Mouse (Mus musculus): ENCODE data around the gene Ptpa. TPM values are rescaled to one million over a fixed set of nuclear protein-coding genes. Genes with fewer than 3 reads are reported as not detected.

Gene Ptpa
- total RNA-seq (2021): 100 to 1,000 TPM; 122 to 132 TPM
- long read RNA-seq, experiment 1, transcript Ptpa-208 (3 exons, 989 nt): minor isoform, 10 of 86 reads
- long read RNA-seq, experiment 1, transcript Ptpa-201 (10 exons, 2,586 nt): major isoform, 49 of 86 reads
- long read RNA-seq, experiment 1, partial matches to known transcripts: 23 of 86 reads
- long read RNA-seq, experiment 1, other reads (novel, unspliced or antisense): 4 of 86 reads
- long read RNA-seq, experiment 2, transcript Ptpa-201 (10 exons, 2,586 nt): major isoform, 66 of 126 reads
- long read RNA-seq, experiment 2, transcript Ptpa-208 (3 exons, 989 nt): minor isoform, 12 of 126 reads
- long read RNA-seq, experiment 2, partial matches to known transcripts: 42 of 126 reads
- long read RNA-seq, experiment 2, other reads (novel, unspliced or antisense): 5 of 126 reads

GRCm38 (mm10) chr2:30415936-30416648 lies at the start of gene Ptpa:
TSS of gene Ptpa (plus strand) at chr2:30416039.
- DNase-seq (ENCODE audit: low spot score in 2 of 2): peak; percentile 83 to 94

GRCm38 (mm10) chr2:30366203-30366602 lies 49.6 kb upstream of the Ptpa start:
- no peak for DNase-seq (ENCODE audit: low spot score in 2 of 2)

GRCm38 (mm10) chr2:30371544-30371943 lies 44.3 kb upstream of the Ptpa start:
- no peak for DNase-seq (ENCODE audit: low spot score in 2 of 2)

- DNase-seq (ENCODE audit: low spot score in 2 of 2): no peak
These were observed 43.1 kb upstream of the Ptpa start for GRCm38 (mm10) chr2:30372726-30373125.

- no peak for DNase-seq (ENCODE audit: low spot score in 2 of 2)
These were observed 39.9 kb upstream of the Ptpa start for GRCm38 (mm10) chr2:30375893-30376292.

GRCm38 (mm10) chr2:30377721-30378120 lies 38.1 kb upstream of the Ptpa start:
- DNase-seq (ENCODE audit: low spot score in 2 of 2): no peak

GRCm38 (mm10) chr2:30379307-30379706 lies 36.5 kb upstream of the Ptpa start:
- no peak for DNase-seq (ENCODE audit: low spot score in 2 of 2)

- no peak for DNase-seq (ENCODE audit: low spot score in 2 of 2)
These were observed 35.1 kb upstream of the Ptpa start for GRCm38 (mm10) chr2:30380564-30381376.

- DNase-seq (ENCODE audit: low spot score in 2 of 2): no peak
These were observed 34.5 kb upstream of the Ptpa start for GRCm38 (mm10) chr2:30381377-30381725.

GRCm38 (mm10) chr2:30384814-30385213 lies 31.0 kb upstream of the Ptpa start:
- no peak for DNase-seq (ENCODE audit: low spot score in 2 of 2)

- no peak for DNase-seq (ENCODE audit: low spot score in 2 of 2)
These were observed 30.2 kb upstream of the Ptpa start for GRCm38 (mm10) chr2:30385591-30385990.

GRCm38 (mm10) chr2:30386913-30387312 lies 28.9 kb upstream of the Ptpa start:
- no peak for DNase-seq (ENCODE audit: low spot score in 2 of 2)

GRCm38 (mm10) chr2:30389000-30389399 lies 26.8 kb upstream of the Ptpa start:
- no peak for DNase-seq (ENCODE audit: low spot score in 2 of 2)

GRCm38 (mm10) chr2:30392114-30392576 lies 23.7 kb upstream of the Ptpa start, which contains the start of gene Dolpp1:
TSS of gene Dolpp1 (plus strand) at chr2:30392254.
- peak; percentile 90 to 95 for DNase-seq (ENCODE audit: low spot score in 2 of 2)

GRCm38 (mm10) chr2:30392577-30393369 lies 23.1 kb upstream of the Ptpa start:
- peak; percentile 73 to 87 for DNase-seq (ENCODE audit: low spot score in 2 of 2)

GRCm38 (mm10) chr2:30393370-30393656 lies 22.5 kb upstream of the Ptpa start:
- DNase-seq (ENCODE audit: low spot score in 2 of 2): no peak

- no peak for DNase-seq (ENCODE audit: low spot score in 2 of 2)
These were observed 20.1 kb upstream of the Ptpa start for GRCm38 (mm10) chr2:30395757-30396156.

GRCm38 (mm10) chr2:30396246-30396645 lies 19.6 kb upstream of the Ptpa start:
- DNase-seq (ENCODE audit: low spot score in 2 of 2): no peak

- DNase-seq (ENCODE audit: low spot score in 2 of 2): no peak
These were observed 17.8 kb upstream of the Ptpa start for GRCm38 (mm10) chr2:30397986-30398512.

All from gastrocnemius, postnatal 4 days (tissue).